Mouse (Mus musculus): Measurements from ENCODE around the gene Tln1. TPM values are rescaled to one million over a fixed set of nuclear protein-coding genes. Genes with fewer than 3 reads are reported as not detected.
A peak's percentile ranks its signal among the peaks of the same experiment; 100 is the strongest.

Gene Tln1
- 225 TPM for polyA plus RNA-seq (2012; fragmentation: generic; extraction: Trizol)

DNA sequence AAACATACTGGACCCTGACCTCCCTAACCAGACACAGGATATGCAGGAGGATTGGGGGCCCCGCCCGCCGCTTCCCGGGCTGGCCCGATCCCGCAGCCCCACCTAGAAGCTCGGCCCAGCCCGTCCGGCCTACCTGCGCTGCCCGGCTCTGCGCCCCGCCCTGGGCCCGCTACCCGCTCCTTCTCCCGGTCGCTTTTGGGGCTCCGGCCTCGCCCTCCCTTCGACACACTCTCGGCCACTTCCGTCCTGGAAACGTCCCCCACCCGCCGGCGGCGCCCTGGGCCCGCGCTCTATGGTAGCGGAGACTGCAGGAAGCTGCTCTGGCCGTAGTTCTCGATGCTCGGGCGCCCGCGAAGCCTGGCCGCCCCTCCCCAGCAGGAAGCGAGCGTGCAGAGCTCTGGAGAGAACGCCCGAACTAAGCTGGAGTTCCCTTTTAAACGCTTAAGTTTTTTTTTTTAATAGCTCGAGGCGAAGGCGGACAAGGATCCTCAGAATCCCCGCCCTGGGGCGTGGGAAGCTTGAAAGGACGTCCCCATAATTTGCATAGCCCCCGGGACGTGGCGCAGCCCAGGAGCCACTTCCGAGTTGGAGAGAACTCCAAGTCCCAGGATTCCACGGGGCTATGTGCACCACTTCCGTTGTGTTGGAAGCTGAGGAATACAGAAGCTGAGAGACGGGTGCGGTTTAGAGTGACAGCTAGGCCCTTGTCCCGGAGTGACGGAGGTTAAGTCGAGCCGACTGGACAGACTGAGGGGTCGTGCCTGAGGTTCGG is at the start of gene Tln1, which contains the start of gene Creb3:
Gene Tln1 (minus strand): TSS at position 695 of the 772 bp plus-strand sequence.
Gene Creb3 (plus strand): TSS at position 336 of the 772 bp plus-strand sequence.
- peak within 1 kb of the TSS; percentile 88 for H3ac ChIP-seq (ENCODE audit: control insufficient read depth, insufficient read length)
- H3K4me3 ChIP-seq = peak within 1 kb of the TSS; percentile 82
- H3K27me3 ChIP-seq (ENCODE audit: control insufficient read depth, insufficient read depth, insufficient read length) = no peaks in the 10 kb centered on the region
- peaks cover 17% of the 10 kb centered on the region for H3K36me3 ChIP-seq (ENCODE audit: control insufficient read depth, insufficient read depth)
- TF ChIP-seq MYOG (IDR thresholded peaks at IDR 0.05; ENCODE audit: control insufficient read depth in 1 of 3, insufficient read depth in 1 of 3, insufficient read length in 2 of 3, low read depth in 2 of 3) (peak in 1 of 3 experiments; percentile 40), SRF (IDR thresholded peaks at IDR 0.05; ENCODE audit: control insufficient read depth, insufficient read length, low read depth) (no peak), USF1 (IDR thresholded peaks at IDR 0.05; ENCODE audit: low read depth) (no peak), E2F4 (IDR thresholded peaks at IDR 0.05; ENCODE audit: insufficient read depth) (no peak), MAX (IDR thresholded peaks at IDR 0.05; ENCODE audit: low read depth) (no peak), TCF3 (IDR thresholded peaks at IDR 0.05; ENCODE audit: insufficient read length, low read depth) (no peak), CEBPB (IDR thresholded peaks at IDR 0.05; ENCODE audit: insufficient read depth, poor library complexity, severe bottlenecking) (no peak), MYOD1 (IDR thresholded peaks at IDR 0.05; ENCODE audit: control insufficient read depth in 1 of 3, insufficient read length in 2 of 3, low read depth in 2 of 3) (no peak), POLR2AphosphoS2 (IDR thresholded peaks at IDR 0.05; ENCODE audit: insufficient read length, low read depth) (peak; percentile 62), REST (IDR thresholded peaks at IDR 0.05; ENCODE audit: insufficient read depth, insufficient read length) (no peak), POLR2A (IDR thresholded peaks at IDR 0.05; ENCODE audit: insufficient read length, low read depth) (peak; percentile 50), TCF12 (IDR thresholded peaks at IDR 0.05; ENCODE audit: insufficient read depth, poor library complexity, severe bottlenecking) (no peak)
- H3K79me2 ChIP-seq (ENCODE audit: control insufficient read depth, insufficient read depth) = peaks cover 47% of the 10 kb centered on the region
- H3K4me2 ChIP-seq (ENCODE audit: low read depth) = peak within 1 kb of the TSS; percentile 96

GRCm38 (mm10) chr4:43604751-43605685 is 42.5 kb upstream of the Tln1 start:
- Histone ChIP-seq H3ac (ENCODE audit: control insufficient read depth, insufficient read length) (no peak overlapping the region), H3K79me2 (ENCODE audit: control insufficient read depth, insufficient read depth) (no peaks in the 10 kb centered on the region), H3K36me3 (ENCODE audit: control insufficient read depth, insufficient read depth) (no peaks in the 10 kb centered on the region), H3K4me3 (no peak overlapping the region), H3K4me2 (ENCODE audit: low read depth) (no peak overlapping the region), H3K27me3 (ENCODE audit: control insufficient read depth, insufficient read depth, insufficient read length) (no peaks in the 10 kb centered on the region)
- TF ChIP-seq POLR2A (IDR thresholded peaks at IDR 0.05; ENCODE audit: insufficient read length, low read depth) = no peak
- no peak for TF ChIP-seq REST (IDR thresholded peaks at IDR 0.05; ENCODE audit: insufficient read depth, insufficient read length)
- no peak for TF ChIP-seq POLR2AphosphoS2 (IDR thresholded peaks at IDR 0.05; ENCODE audit: insufficient read length, low read depth)
- TF ChIP-seq MAX (IDR thresholded peaks at IDR 0.05; ENCODE audit: low read depth) = no peak
- TF ChIP-seq CEBPB (IDR thresholded peaks at IDR 0.05; ENCODE audit: insufficient read depth, poor library complexity, severe bottlenecking) = no peak
- TF ChIP-seq MYOD1 (IDR thresholded peaks at IDR 0.05; ENCODE audit: control insufficient read depth in 1 of 3, insufficient read length in 2 of 3, low read depth in 2 of 3) = no peak
- no peak for TF ChIP-seq TCF3 (IDR thresholded peaks at IDR 0.05; ENCODE audit: insufficient read length, low read depth)
- no peak for TF ChIP-seq TCF12 (IDR thresholded peaks at IDR 0.05; ENCODE audit: insufficient read depth, poor library complexity, severe bottlenecking)
- TF ChIP-seq MYOG (IDR thresholded peaks at IDR 0.05; ENCODE audit: control insufficient read depth in 1 of 3, insufficient read depth in 1 of 3, insufficient read length in 2 of 3, low read depth in 2 of 3) = no peak
- TF ChIP-seq USF1 (IDR thresholded peaks at IDR 0.05; ENCODE audit: low read depth) = no peak
- TF ChIP-seq SRF (IDR thresholded peaks at IDR 0.05; ENCODE audit: control insufficient read depth, insufficient read length, low read depth) = no peak
- no peak for TF ChIP-seq E2F4 (IDR thresholded peaks at IDR 0.05; ENCODE audit: insufficient read depth)

- TF ChIP-seq SRF (IDR thresholded peaks at IDR 0.05; ENCODE audit: control insufficient read depth, insufficient read length, low read depth) (no peak), TCF12 (IDR thresholded peaks at IDR 0.05; ENCODE audit: insufficient read depth, poor library complexity, severe bottlenecking) (no peak), POLR2AphosphoS2 (IDR thresholded peaks at IDR 0.05; ENCODE audit: insufficient read length, low read depth) (no peak), MYOG (IDR thresholded peaks at IDR 0.05; ENCODE audit: control insufficient read depth in 1 of 3, insufficient read depth in 1 of 3, insufficient read length in 2 of 3, low read depth in 2 of 3) (no peak), E2F4 (IDR thresholded peaks at IDR 0.05; ENCODE audit: insufficient read depth) (no peak), USF1 (IDR thresholded peaks at IDR 0.05; ENCODE audit: low read depth) (no peak), MAX (IDR thresholded peaks at IDR 0.05; ENCODE audit: low read depth) (no peak), POLR2A (IDR thresholded peaks at IDR 0.05; ENCODE audit: insufficient read length, low read depth) (no peak), MYOD1 (IDR thresholded peaks at IDR 0.05; ENCODE audit: control insufficient read depth in 1 of 3, insufficient read length in 2 of 3, low read depth in 2 of 3) (no peak), REST (IDR thresholded peaks at IDR 0.05; ENCODE audit: insufficient read depth, insufficient read length) (no peak), TCF3 (IDR thresholded peaks at IDR 0.05; ENCODE audit: insufficient read length, low read depth) (no peak)
- no peaks in the 10 kb centered on the region for H3K36me3 ChIP-seq (ENCODE audit: control insufficient read depth, insufficient read depth)
- H3K79me2 ChIP-seq (ENCODE audit: control insufficient read depth, insufficient read depth) = no peaks in the 10 kb centered on the region
- no peak overlapping the region for H3K4me2 ChIP-seq (ENCODE audit: low read depth)
- H3ac ChIP-seq (ENCODE audit: control insufficient read depth, insufficient read length) = no peak overlapping the region
- no peak overlapping the region for H3K4me3 ChIP-seq
- no peaks in the 10 kb centered on the region for H3K27me3 ChIP-seq (ENCODE audit: control insufficient read depth, insufficient read depth, insufficient read length)
Observed at GRCm38 (mm10) chr4:43604099-43604498, 41.6 kb upstream of the Tln1 start.

Measured in myocyte (in vitro differentiated cells).